Mouse (Mus musculus): ENCODE measurements around the gene Fasn. TPM values are rescaled to one million over a fixed set of nuclear protein-coding genes. Genes with fewer than 3 reads are reported as not detected.

Gene Fasn
- total RNA-seq, 1 experiment from 2014 or later = 150 TPM

GRCm38 (mm10) chr11:120761811-120762671, 62.3 kb downstream of the Fasn start:
- peak; percentile 32 for DNase-seq

GRCm38 (mm10) chr11:120760236-120760635, 64.1 kb downstream of the Fasn start:
- DNase-seq = no peak

Other genes starting within 250 kb of the Fasn start
- 268 and 310 TPM in 2 replicates for gene Arhgdia, start 242.9 kb downstream of the Fasn start, total RNA-seq (2021)
- gene Alyref, start 226.2 kb downstream of the Fasn start, total RNA-seq (2021) = 120 and 128 TPM in 2 replicates
- gene Anapc11, start 226.1 kb downstream of the Fasn start, total RNA-seq (2021) = 68.3 and 69.0 TPM in 2 replicates
- 1.6 TPM in 1 of 2 replicates, not detected in the other for gene Npb, start 216.1 kb downstream of the Fasn start, total RNA-seq (2021)
- gene Pcyt2, start 206.6 kb downstream of the Fasn start, total RNA-seq (2021) = 148 and 187 TPM in 2 replicates
- 37.1 and 39.7 TPM in 2 replicates for gene Sirt7, start 199.3 kb downstream of the Fasn start, total RNA-seq (2021)
- gene Mafg, start 190.9 kb downstream of the Fasn start, total RNA-seq (2021) = 51.8 and 55.3 TPM in 2 replicates
- gene Pycr1, start 180.8 kb downstream of the Fasn start, total RNA-seq (2021) = 1.6 TPM in 2 replicates
- 0.94 TPM in 1 of 2 replicates, not detected in the other for gene Myadml2, start 176.4 kb downstream of the Fasn start, total RNA-seq (2021)
- 8.3 and 11.2 TPM in 2 replicates for gene Notum, start 163.4 kb downstream of the Fasn start, total RNA-seq (2021)
- gene Aspscr1, start 151.6 kb downstream of the Fasn start, total RNA-seq (2021) = 69.4 and 71.3 TPM in 2 replicates
- 46.4 and 52.5 TPM in 2 replicates for gene Cenpx, start 110.8 kb downstream of the Fasn start, total RNA-seq (2021)
- 27.2 and 31.5 TPM in 2 replicates for gene Lrrc45, start 110.6 kb downstream of the Fasn start, total RNA-seq (2021)
- 3.2 and 5.3 TPM in 2 replicates for gene Rac3, start 103.1 kb downstream of the Fasn start, total RNA-seq (2021)
- gene Dcxr, start 97.3 kb downstream of the Fasn start, total RNA-seq (2021) = 31.8 and 41.9 TPM in 2 replicates
- gene Cbr2, start 92.4 kb downstream of the Fasn start, total RNA-seq (2021) = 7.3 and 10.2 TPM in 2 replicates
- 20.9 and 46.6 TPM in 2 replicates for gene Hmga1b, start 61.8 kb downstream of the Fasn start, total RNA-seq (2021)
- 18.5 and 18.6 TPM in 2 replicates for gene Rfng, start 40.3 kb downstream of the Fasn start, total RNA-seq (2021)
- 101 and 107 TPM in 2 replicates for gene Gps1, start 40.3 kb downstream of the Fasn start, total RNA-seq (2021)
- 64.5 and 70.5 TPM in 2 replicates for gene Dus1l, start 28.1 kb downstream of the Fasn start, total RNA-seq (2021)
- gene Ccdc57, start 108.3 kb upstream of the Fasn start, total RNA-seq (2021) = 12.6 and 17.7 TPM in 2 replicates
- gene Slc16a3, start 123.9 kb upstream of the Fasn start, total RNA-seq (2021) = 10.6 and 14.0 TPM in 2 replicates
- gene Csnk1d, start 166.8 kb upstream of the Fasn start, total RNA-seq (2021) = 124 and 135 TPM in 2 replicates
- gene Cd7, start 214.9 kb upstream of the Fasn start, total RNA-seq (2021) = 0.48 and 3.8 TPM in 2 replicates
- gene Sectm1b, start 239.0 kb upstream of the Fasn start, total RNA-seq (2021) = not detected in 2 replicates